Mouse (Mus musculus) CH12.LX (cell line): ENCODE measurements around the gene Ccdc65. TPM values are rescaled to one million over a fixed set of nuclear protein-coding genes. Genes with fewer than 3 reads are reported as not detected.

Source experiments
- DNase-seq: peaks from one replicate; pipeline ENCODE4 v3.0.0-alpha.2; 2013; ENCODE audit errors: extremely low read depth
- H3K27ac ChIP-seq: 2 replicates; pipeline ENCODE4 v1.5.1; 2012; ENCODE audit warnings: low read depth, mild to moderate bottlenecking, control low read depth, moderate library complexity; ENCODE audit not compliant: insufficient read depth
- H3K27me3 ChIP-seq: replicated peaks from 2 replicates; pipeline ENCODE3; 2012; ENCODE audit warnings: inconsistent platforms
- H3K36me3 ChIP-seq, 2 experiments: replicated peaks in 1 of 2; 2 replicates each; pipeline versions ENCODE3 to v1.6.1; 2012; ENCODE audit warnings: inconsistent platforms in 1 of 2, low read length in 1 of 2, mild to moderate bottlenecking in 1 of 2, mixed read lengths in 1 of 2, moderate library complexity in 1 of 2; ENCODE audit not compliant: control insufficient read depth in 1 of 2, insufficient read depth in 1 of 2
- H3K4me1 ChIP-seq, 2 experiments: 2 replicates each; pipeline ENCODE4 v1.6.1; 2012; ENCODE audit warnings: inconsistent platforms in 1 of 2, moderate library complexity in 1 of 2; ENCODE audit not compliant: insufficient read depth in 2 of 2, control insufficient read depth in 1 of 2
- H3K4me2 ChIP-seq: 2 replicates; pipeline ENCODE4 v1.6.1; 2012; ENCODE audit warnings: low read depth, mild to moderate bottlenecking, control low read depth; ENCODE audit not compliant: poor library complexity, insufficient read depth, severe bottlenecking
- H3K4me3 ChIP-seq, 3 experiments: fragments of 150-350 bp in 1 of 3; sonication (generic) in 1 of 3; replicated peaks in 1 of 3; 2 replicates each; pipeline versions ENCODE3 to v1.5.1; 2011 to 2012; ENCODE audit warnings: low read depth in 2 of 3, low read length in 2 of 3, mild to moderate bottlenecking in 2 of 3, moderate library complexity in 2 of 3, control low read depth in 1 of 3, improper control_type of control experiment in 1 of 3, inconsistent platforms in 1 of 3, mixed read lengths in 1 of 3; ENCODE audit not compliant: poor library complexity in 1 of 3
- H3K79me2 ChIP-seq: replicated peaks from 2 replicates; pipeline ENCODE4 v1.6.1; 2012; ENCODE audit warnings: mild to moderate bottlenecking, moderate library complexity; ENCODE audit not compliant: control insufficient read depth, poor library complexity, insufficient read depth, severe bottlenecking; ENCODE audit errors: extremely low read depth
- H3K9ac ChIP-seq: 2 replicates; pipeline ENCODE4 v1.6.1; 2012; ENCODE audit warnings: low read depth, mild to moderate bottlenecking, control low read depth, moderate library complexity; ENCODE audit not compliant: insufficient read depth
- H3K9me3 ChIP-seq: replicated peaks from 2 replicates; pipeline ENCODE3; 2012; ENCODE audit warnings: low read length, inconsistent platforms, mixed read lengths
- CHD2 ChIP-seq: IDR thresholded peaks from 2 replicates; pipeline ENCODE4 v1.6.1; 2011; ENCODE audit warnings: low read length, improper control_type of control experiment
- HCFC1 ChIP-seq: IDR thresholded peaks from 2 replicates; pipeline ENCODE4 v1.6.1; 2012; ENCODE audit warnings: low read depth, mild to moderate bottlenecking, inconsistent platforms, low read length, improper control_type of control experiment
- JUND ChIP-seq: conservative IDR thresholded peaks from 2 replicates; pipeline ENCODE4 v1.6.1; 2011; ENCODE audit warnings: low read depth, low read length, improper control_type of control experiment
- KAT2A ChIP-seq: IDR thresholded peaks from 2 replicates; pipeline ENCODE4 v1.6.1; 2012; ENCODE audit warnings: low read length, improper control_type of control experiment, inconsistent platforms; ENCODE audit not compliant: insufficient replicate concordance
- MAX ChIP-seq: IDR thresholded peaks from 2 replicates; pipeline ENCODE4 v1.6.1; 2011; ENCODE audit warnings: low read length, improper control_type of control experiment
- MEF2A ChIP-seq: IDR thresholded peaks from 2 replicates; pipeline ENCODE4 v1.6.1; 2014; ENCODE audit warnings: low read depth, mild to moderate bottlenecking, inconsistent platforms, low read length, improper control_type of control experiment, borderline replicate concordance
- NELFE ChIP-seq: IDR thresholded peaks from 2 replicates; pipeline ENCODE4 v1.6.1; 2011; ENCODE audit warnings: low read depth, low read length, improper control_type of control experiment
- PAX5 ChIP-seq: IDR thresholded peaks from 2 replicates; pipeline ENCODE4 v1.6.1; 2012; ENCODE audit warnings: low read length, inconsistent platforms, mixed read lengths
- POLR2A ChIP-seq: IDR thresholded peaks from 2 replicates; pipeline ENCODE4 v1.6.1; 2011; ENCODE audit warnings: low read depth, mild to moderate bottlenecking, improper control_type of control experiment, low read length
- RAD21 ChIP-seq: IDR thresholded peaks from 2 replicates; pipeline ENCODE4 v1.6.1; 2011; ENCODE audit warnings: low read depth, mild to moderate bottlenecking, low read length, improper control_type of control experiment, moderate library complexity
- TCF12 ChIP-seq: IDR thresholded peaks from 2 replicates; pipeline ENCODE4 v1.6.1; 2014; ENCODE audit warnings: low read depth, mild to moderate bottlenecking, inconsistent platforms, low read length, improper control_type of control experiment
- UBTF ChIP-seq: IDR thresholded peaks from 2 replicates; pipeline ENCODE4 v1.6.1; 2012; ENCODE audit warnings: low read depth, mild to moderate bottlenecking, inconsistent platforms, low read length, improper control_type of control experiment, moderate library complexity
- USF1 ChIP-seq: IDR thresholded peaks from 2 replicates; pipeline ENCODE4 v1.6.1; 2014; ENCODE audit warnings: low read depth, mild to moderate bottlenecking, inconsistent platforms, low read length, improper control_type of control experiment
- USF2 ChIP-seq: conservative IDR thresholded peaks from 2 replicates; pipeline ENCODE4 v1.6.1; 2011; ENCODE audit warnings: low read depth, low read length, improper control_type of control experiment
- ZMIZ1 ChIP-seq: IDR thresholded peaks from 2 replicates; pipeline ENCODE4 v1.6.1; 2012; ENCODE audit warnings: low read depth, mild to moderate bottlenecking, inconsistent platforms, low read length, improper control_type of control experiment
- dilution Hi-C: fragments of 300-500 bp; cut with MboI; formaldehyde crosslinking; loops from 2 replicates; pipeline ENCODE4 v1.14.3; 2020; ENCODE audit warnings: low sequenced_read_pairs; ENCODE audit not compliant: extremely low pct_unique_long_range_greater_than_20kb, extremely low pct_ligation_motif_present
- in situ Hi-C: fragments of 300-500 bp; cut with MboI; formaldehyde crosslinking; loops from 3 replicates; pipeline ENCODE4 v1.14.3; 2019; ENCODE audit warnings: low sequenced_read_pairs, low pct_ligation_motif_present, low pct_unique_long_range_greater_than_20kb, mixed read lengths
- polyA plus RNA-seq: library from polyadenylated mRNA; unstranded; fragments of >175 nt; gene quantifications from 2 replicates; pipeline ENCODE4 v1.2.1, GENCODE M21; 2012; ENCODE audit warnings: low read depth; ENCODE audit not compliant: insufficient read length
- total RNA-seq, 2 experiments: library from RNA; depleted of rRNA; stranded (reverse); fragments of 300-350 nt in 1 of 2; fragments of >200 nt in 1 of 2; gene quantifications; 2 replicates each; pipeline ENCODE4 v1.2.3; 2012 to 2014

Gene Ccdc65
- total and polyA plus RNA-seq, 3 experiments: 0.11 to 0.13 TPM; not detected in 1

DNA sequence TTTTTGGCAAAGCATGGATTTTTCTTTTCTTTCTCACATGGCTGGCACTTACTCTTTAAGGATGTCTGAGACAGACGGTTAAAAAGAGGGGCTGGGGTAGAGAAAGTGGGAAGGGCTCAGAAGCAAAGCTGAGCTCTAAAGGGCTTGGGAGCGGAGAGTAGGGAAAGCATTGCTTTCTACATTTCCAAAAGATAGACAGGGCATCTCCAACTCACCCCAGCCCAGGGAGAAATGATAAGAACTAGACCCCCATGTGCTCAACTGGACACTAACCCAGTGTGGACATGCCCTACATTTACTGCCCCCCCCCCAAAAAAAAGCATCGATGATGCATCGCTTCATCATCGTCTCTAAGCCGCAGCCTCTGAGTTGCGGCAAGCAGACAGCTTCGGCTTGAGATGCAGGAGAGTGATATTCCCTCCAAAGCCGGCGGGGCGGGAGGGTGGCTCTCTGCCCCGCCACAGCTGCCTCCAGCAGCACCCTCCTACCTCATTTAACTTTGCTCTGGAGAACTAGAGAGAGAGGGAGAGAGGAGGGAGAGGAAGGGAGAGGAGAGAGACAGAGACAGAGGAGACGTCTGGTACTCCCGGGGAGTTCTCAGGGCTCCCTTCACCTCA lies 32.3 kb upstream of the Ccdc65 start:
- H3K79me2 ChIP-seq: no peaks in the 10 kb centered on the region
- no peak for DNase-seq
- no peak for TF ChIP-seq ZMIZ1
- dilution Hi-C loops (no loop called here), in situ Hi-C loops (no loop called here)
- no peak overlapping the region for H3K4me2 ChIP-seq
- H3K27ac ChIP-seq: no peak overlapping the region
- H3K4me3 ChIP-seq: no peak overlapping the region
- peaks cover 14 to 35% of the 10 kb centered on the region in 2 experiments for H3K4me1 ChIP-seq
- H3K27me3 ChIP-seq: peaks cover 5% of the 10 kb centered on the region
- H3K36me3 ChIP-seq: peaks cover 0 to 34% of the 10 kb centered on the region in 2 experiments
- no peaks in the 10 kb centered on the region for H3K9me3 ChIP-seq
- H3K9ac ChIP-seq: no peak overlapping the region

DNA sequence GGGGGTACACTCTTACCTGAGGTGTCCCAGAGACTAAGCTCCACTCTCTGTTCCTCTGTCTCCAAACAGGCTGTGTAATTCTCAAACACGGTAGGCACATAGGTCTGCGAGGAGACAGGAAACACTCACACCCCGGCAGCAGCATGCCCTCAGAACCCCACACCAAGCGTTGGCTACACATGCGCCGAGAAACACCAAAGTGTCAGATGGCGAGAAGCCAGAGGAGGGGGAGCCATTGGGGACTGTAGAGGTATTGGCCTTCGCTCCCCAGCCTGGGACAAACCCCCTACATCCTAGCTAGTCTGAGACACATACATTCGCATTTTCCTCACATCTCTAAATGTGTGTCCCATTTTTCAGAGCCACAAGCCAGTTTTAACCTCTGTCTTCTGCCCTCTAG lies 31.5 kb upstream of the Ccdc65 start:
- Histone ChIP-seq H3K4me2 (peak overlapping the region; percentile 49), H3K36me3 (peaks cover 0 to 30% of the 10 kb centered on the region in 2 experiments), H3K27me3 (peaks cover 7% of the 10 kb centered on the region), H3K79me2 (no peaks in the 10 kb centered on the region), H3K9ac (no peak overlapping the region), H3K4me1 (peaks cover 14 to 35% of the 10 kb centered on the region in 2 experiments), H3K4me3 (peak overlapping the region in 2 of 3 experiments; percentile 10 to 61), H3K9me3 (no peaks in the 10 kb centered on the region)
- dilution Hi-C loops: no loop called here
- in situ Hi-C loops: no loop called here
- no peak for DNase-seq
- TF ChIP-seq CHD2: no peak
- TF ChIP-seq POLR2A: no peak
- TF ChIP-seq USF1: no peak
- no peak for TF ChIP-seq UBTF
- no peak for TF ChIP-seq RAD21
- no peak for TF ChIP-seq KAT2A
- no peak for TF ChIP-seq PAX5
- TF ChIP-seq USF2: no peak
- TF ChIP-seq ZMIZ1: no peak
- TF ChIP-seq HCFC1: no peak
- TF ChIP-seq NELFE: no peak
- TF ChIP-seq MAX: no peak
- TF ChIP-seq JUND: no peak
- TF ChIP-seq MEF2A: no peak
- no peak for TF ChIP-seq TCF12
- TF ChIP-seq, all 38 proteins: peak for 0
- H3K27ac ChIP-seq: no peak overlapping the region
